Mouse (Mus musculus): ENCODE results near the gene Elovl6. TPM values are rescaled to one million over a fixed set of nuclear protein-coding genes. Genes with fewer than 3 reads are reported as not detected.

Elovl6 gene
- polyA plus RNA-seq, 1 experiment from 2014 or later = 21.8 TPM

DNA sequence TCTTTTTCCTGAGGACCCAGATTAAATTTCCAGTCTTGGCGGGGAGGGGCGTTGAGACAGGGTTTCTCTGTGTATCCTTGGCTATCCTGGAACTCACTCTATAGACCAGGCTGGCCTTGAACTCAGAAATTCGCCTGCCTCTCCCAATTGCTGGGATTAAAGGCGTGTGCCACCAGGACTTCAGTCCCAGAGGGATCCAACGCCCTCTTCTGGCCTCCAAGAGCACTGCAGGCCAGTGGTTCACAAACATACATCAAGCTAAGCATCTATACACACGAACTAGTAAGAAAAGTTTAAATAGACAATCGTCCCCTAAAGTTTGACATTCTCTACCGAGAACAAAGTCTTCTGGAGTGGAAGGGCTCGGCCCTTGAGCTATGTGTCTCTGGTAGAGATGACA, 90.0 kb downstream of the Elovl6 start:
- H3K36me3 ChIP-seq (ENCODE audit: insufficient read depth) = no peaks in the 10 kb centered on the region
- no peak overlapping the region for H3K4me2 ChIP-seq
- H3K9me3 ChIP-seq (ENCODE audit: low read depth, low read length) = no peaks in the 10 kb centered on the region
- peak; percentile 51 for TF ChIP-seq CTCF (IDR thresholded peaks at IDR 0.05; ENCODE audit: low read depth)
- H3K9ac ChIP-seq = no peak overlapping the region
- no peaks in the 10 kb centered on the region for H3K27me3 ChIP-seq (ENCODE audit: insufficient read depth, low read length)
- DNase-seq (no peak), ATAC-seq (ENCODE audit: insufficient read depth) (no peak)
- no peaks in the 10 kb centered on the region for H3K4me1 ChIP-seq (ENCODE audit: insufficient read depth)
- no peak overlapping the region for H3K4me3 ChIP-seq (ENCODE audit: low read depth, low read length)
- H3K27ac ChIP-seq (ENCODE audit: low read depth) = no peak overlapping the region
- 71% methylated on average over 9 of the region's 9 CpGs for WGBS

GRCm38 (mm10) chr3:129622705-129623104, 90.5 kb downstream of the Elovl6 start:
- no peak for TF ChIP-seq CTCF (IDR thresholded peaks at IDR 0.05; ENCODE audit: low read depth)
- Histone ChIP-seq H3K9ac (no peak overlapping the region), H3K4me3 (ENCODE audit: low read depth, low read length) (no peak overlapping the region), H3K27ac (ENCODE audit: low read depth) (no peak overlapping the region), H3K9me3 (ENCODE audit: low read depth, low read length) (no peaks in the 10 kb centered on the region), H3K4me1 (ENCODE audit: insufficient read depth) (no peaks in the 10 kb centered on the region), H3K36me3 (ENCODE audit: insufficient read depth) (no peaks in the 10 kb centered on the region), H3K4me2 (no peak overlapping the region), H3K27me3 (ENCODE audit: insufficient read depth, low read length) (no peaks in the 10 kb centered on the region)
- DNase-seq (no peak), ATAC-seq (ENCODE audit: insufficient read depth) (no peak)
- WGBS = 99% methylated on average over 5 of the region's 5 CpGs

DNA sequence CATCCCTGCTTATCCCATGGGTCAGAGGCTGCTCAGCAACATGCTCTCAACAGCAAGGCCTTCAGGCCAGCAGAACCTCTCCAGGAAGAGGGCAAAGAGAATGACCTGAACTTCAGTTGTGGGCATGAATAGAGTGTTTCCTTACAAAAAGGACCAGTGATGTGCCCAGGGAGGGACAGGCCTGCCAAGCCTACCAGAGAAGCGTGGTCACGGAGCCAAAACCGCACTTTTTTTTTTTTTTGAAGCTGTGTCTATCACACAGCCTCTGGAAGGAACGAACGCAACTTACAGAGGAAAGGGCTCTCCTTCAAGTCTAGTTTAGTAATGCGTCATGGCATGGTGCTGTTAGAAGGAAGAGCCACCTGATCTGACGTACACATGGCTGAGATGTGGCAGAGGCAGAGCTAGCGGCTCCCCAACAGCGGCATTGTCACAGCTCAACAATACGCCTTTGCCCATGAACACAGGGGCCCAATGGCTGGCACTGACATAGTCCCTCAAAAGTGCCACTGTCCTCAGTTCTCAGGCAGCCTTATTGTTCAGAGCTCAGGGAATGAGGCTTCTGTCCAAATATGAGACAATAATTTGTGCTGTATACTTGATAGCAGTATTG, 92.1 kb downstream of the Elovl6 start:
- WGBS = 89% methylated on average over 10 of the region's 10 CpGs
- no peaks in the 10 kb centered on the region for H3K4me1 ChIP-seq (ENCODE audit: insufficient read depth)
- H3K4me3 ChIP-seq (ENCODE audit: low read depth, low read length) = no peak overlapping the region
- TF ChIP-seq CTCF (IDR thresholded peaks at IDR 0.05; ENCODE audit: low read depth) = no peak
- ATAC-seq (ENCODE audit: insufficient read depth) = no peak
- DNase-seq = no peak
- H3K9me3 ChIP-seq (ENCODE audit: low read depth, low read length) = no peaks in the 10 kb centered on the region
- no peak overlapping the region for H3K27ac ChIP-seq (ENCODE audit: low read depth)
- H3K4me2 ChIP-seq = no peak overlapping the region
- no peaks in the 10 kb centered on the region for H3K27me3 ChIP-seq (ENCODE audit: insufficient read depth, low read length)
- 0 out of 2 replicates have a peak, but pooled peaks cover 3% of the 10 kb centered on the region for H3K36me3 ChIP-seq (ENCODE audit: insufficient read depth)
- no peak overlapping the region for H3K9ac ChIP-seq

DNA sequence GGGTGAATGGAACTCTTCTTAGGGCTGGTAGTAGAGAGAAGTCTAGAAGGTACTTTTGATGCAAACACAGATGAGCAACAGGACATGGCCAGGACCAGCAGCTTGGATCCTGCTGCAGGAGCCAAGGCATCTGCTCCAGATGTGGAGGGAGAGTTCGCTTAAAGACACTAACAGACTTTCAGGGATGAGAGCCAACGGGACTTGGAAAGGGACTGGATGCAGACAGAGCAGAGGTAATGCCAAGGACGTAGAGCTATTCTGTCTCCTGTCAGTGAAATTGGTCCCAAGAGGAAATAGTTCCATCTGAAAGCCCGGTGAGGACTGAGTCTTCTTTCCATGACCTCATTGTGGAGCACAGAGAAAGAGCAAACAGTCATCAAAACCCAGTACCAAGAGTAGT, 95.1 kb downstream of the Elovl6 start:
- Histone ChIP-seq H3K4me2 (no peak overlapping the region), H3K36me3 (ENCODE audit: insufficient read depth) (peaks cover 3% of the 10 kb centered on the region; the same call in 1 of the 2 replicates), H3K4me3 (ENCODE audit: low read depth, low read length) (no peak overlapping the region), H3K4me1 (ENCODE audit: insufficient read depth) (no peaks in the 10 kb centered on the region), H3K9me3 (ENCODE audit: low read depth, low read length) (no peaks in the 10 kb centered on the region), H3K9ac (no peak overlapping the region), H3K27ac (ENCODE audit: low read depth) (no peak overlapping the region), H3K27me3 (ENCODE audit: insufficient read depth, low read length) (no peaks in the 10 kb centered on the region)
- DNase-seq (no peak), ATAC-seq (ENCODE audit: insufficient read depth) (no peak)
- 71% methylated on average over 4 of the region's 4 CpGs for WGBS
- no peak for TF ChIP-seq CTCF (IDR thresholded peaks at IDR 0.05; ENCODE audit: low read depth)

DNA sequence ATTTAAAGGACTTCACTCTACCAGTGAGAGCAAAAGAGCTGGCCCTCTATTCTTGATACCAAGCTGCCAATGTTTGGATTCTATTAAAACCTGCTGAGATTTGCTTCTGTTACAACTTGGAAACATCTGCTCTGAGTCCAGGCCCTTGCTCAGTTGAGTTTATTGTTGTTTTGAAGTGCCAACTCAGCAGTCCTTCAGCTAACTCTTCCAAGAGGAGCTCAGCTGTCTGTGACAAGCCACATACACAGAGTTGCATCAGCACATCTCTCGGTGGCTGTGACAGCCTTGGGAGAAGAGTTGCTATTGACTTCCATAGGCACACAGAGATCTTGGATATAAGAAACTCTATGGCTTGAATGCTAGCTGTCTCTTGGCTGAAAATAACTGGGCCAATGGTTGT, 98.9 kb downstream of the Elovl6 start:
- Histone ChIP-seq H3K27me3 (ENCODE audit: insufficient read depth, low read length) (no peaks in the 10 kb centered on the region), H3K4me3 (ENCODE audit: low read depth, low read length) (no peak overlapping the region), H3K36me3 (ENCODE audit: insufficient read depth) (peaks cover 3% of the 10 kb centered on the region; the same call in 1 of the 2 replicates), H3K9ac (no peak overlapping the region), H3K4me1 (ENCODE audit: insufficient read depth) (no peaks in the 10 kb centered on the region), H3K9me3 (ENCODE audit: low read depth, low read length) (no peaks in the 10 kb centered on the region), H3K4me2 (no peak overlapping the region), H3K27ac (ENCODE audit: low read depth) (no peak overlapping the region)
- peak; percentile 50; the same call in 1 of the 2 replicates for ATAC-seq (ENCODE audit: insufficient read depth)
- TF ChIP-seq CTCF (IDR thresholded peaks at IDR 0.05; ENCODE audit: low read depth) = no peak
- DNase-seq = peak; percentile 66
- 51% methylated on average over 1 of the region's 1 CpGs for WGBS

DNA sequence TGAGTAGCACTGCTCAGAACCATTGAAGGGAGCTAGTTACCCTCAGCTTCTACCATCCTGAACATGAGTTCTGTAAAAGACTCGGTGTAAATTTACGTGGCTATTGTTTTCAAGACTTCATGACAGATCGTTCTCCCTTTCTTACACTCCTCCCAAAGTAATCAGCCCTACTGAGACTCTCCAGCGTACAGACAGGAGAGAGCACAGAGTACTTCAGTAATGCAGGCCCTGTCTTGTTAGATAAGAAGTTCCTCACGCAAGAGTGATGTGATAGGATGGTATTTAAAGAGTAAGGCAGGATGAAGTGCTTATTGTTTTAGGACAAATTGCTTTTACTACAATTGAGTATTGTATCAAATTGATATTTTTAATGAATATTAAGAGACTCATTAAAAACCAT, 99.7 kb downstream of the Elovl6 start:
- WGBS = 90% methylated on average over 5 of the region's 5 CpGs
- H3K9ac ChIP-seq = no peak overlapping the region
- H3K4me3 ChIP-seq (ENCODE audit: low read depth, low read length) = no peak overlapping the region
- ATAC-seq (ENCODE audit: insufficient read depth) (no peak), DNase-seq (no peak)
- TF ChIP-seq CTCF (IDR thresholded peaks at IDR 0.05; ENCODE audit: low read depth) = no peak
- H3K27me3 ChIP-seq (ENCODE audit: insufficient read depth, low read length) = no peaks in the 10 kb centered on the region
- H3K4me1 ChIP-seq (ENCODE audit: insufficient read depth) = no peaks in the 10 kb centered on the region
- H3K27ac ChIP-seq (ENCODE audit: low read depth) = no peak overlapping the region
- no peaks in the 10 kb centered on the region for H3K9me3 ChIP-seq (ENCODE audit: low read depth, low read length)
- no peak overlapping the region for H3K4me2 ChIP-seq
- peaks cover 3% of the 10 kb centered on the region; the same call in 1 of the 2 replicates for H3K36me3 ChIP-seq (ENCODE audit: insufficient read depth)

GRCm38 (mm10) chr3:129633518-129633917, 101.4 kb downstream of the Elovl6 start:
- TF ChIP-seq CTCF (IDR thresholded peaks at IDR 0.05; ENCODE audit: low read depth) = no peak
- Histone ChIP-seq H3K4me2 (no peak overlapping the region), H3K4me1 (ENCODE audit: insufficient read depth) (0 out of 2 replicates have a peak, but pooled peaks cover 4% of the 10 kb centered on the region), H3K4me3 (ENCODE audit: low read depth, low read length) (no peak overlapping the region), H3K27me3 (ENCODE audit: insufficient read depth, low read length) (no peaks in the 10 kb centered on the region), H3K27ac (ENCODE audit: low read depth) (no peak overlapping the region), H3K36me3 (ENCODE audit: insufficient read depth) (peaks cover 2% of the 10 kb centered on the region; the same call in 1 of the 2 replicates), H3K9ac (no peak overlapping the region), H3K9me3 (ENCODE audit: low read depth, low read length) (no peaks in the 10 kb centered on the region)
- no peak for ATAC-seq (ENCODE audit: insufficient read depth)
- DNase-seq = no peak
- 48% methylated on average over 8 of the region's 8 CpGs for WGBS

All from lung, embryonic 14.5 days (tissue).